Mouse (Mus musculus): ENCODE measurements at regions not wholly inside any gene's neighbourhood (a gene's known extent, or its start where the extent isn't known, plus 50 kb on each side); places are given as distances from the start of the nearest gene placed in this dataset.

- ATAC-seq (ENCODE audit: low FRiP score, low read depth) (no peak), DNase-seq (ENCODE audit: low spot score) (no peak)
- no peaks in the 10 kb centered on the region for H3K27me3 ChIP-seq (ENCODE audit: control insufficient read depth, insufficient read depth, low read length)
- no peak overlapping the region for H3K4me3 ChIP-seq (replicated peaks; ENCODE audit: low read length)
- 93% methylated on average over 1 of the region's 1 CpGs for WGBS
- H3K36me3 ChIP-seq (ENCODE audit: control insufficient read depth, insufficient read depth, low read length), result no peaks in the 10 kb centered on the region
- H3K9me3 ChIP-seq (ENCODE audit: control insufficient read depth, low read length), result no peaks in the 10 kb centered on the region
- H3K4me1 ChIP-seq (ENCODE audit: control insufficient read depth, insufficient read depth, low read length), result no peaks in the 10 kb centered on the region; the same call in 1 of the 2 replicates
- TF ChIP-seq POLR2A (IDR thresholded peaks at IDR 0.05; ENCODE audit: borderline replicate concordance, extremely low read depth, insufficient read depth, insufficient read length), result no peak
- no peak overlapping the region for H3K4me2 ChIP-seq (replicated peaks; ENCODE audit: low read depth, low read length, severe bottlenecking)
- H3K27ac ChIP-seq (replicated peaks; ENCODE audit: low read depth, low read length), result no peak overlapping the region
- H3K9ac ChIP-seq (ENCODE audit: low read depth, low read length, severe bottlenecking), result no peak overlapping the region
These were observed 268.6 kb upstream of the Ccdc54 start for GRCm38 (mm10) chr16:50859513-50859912.

GRCm38 (mm10) chr16:50852081-50852480, 261.1 kb upstream of the Ccdc54 start:
- no peak overlapping the region for H3K27ac ChIP-seq (replicated peaks; ENCODE audit: low read depth, low read length)
- no peaks in the 10 kb centered on the region for H3K9me3 ChIP-seq (ENCODE audit: control insufficient read depth, low read length)
- H3K9ac ChIP-seq (ENCODE audit: low read depth, low read length, severe bottlenecking), result no peak overlapping the region
- no peaks in the 10 kb centered on the region; the same call in 1 of the 2 replicates for H3K4me1 ChIP-seq (ENCODE audit: control insufficient read depth, insufficient read depth, low read length)
- H3K4me3 ChIP-seq (replicated peaks; ENCODE audit: low read length), result no peak overlapping the region
- H3K27me3 ChIP-seq (ENCODE audit: control insufficient read depth, insufficient read depth, low read length), result no peaks in the 10 kb centered on the region
- no peak overlapping the region for H3K4me2 ChIP-seq (replicated peaks; ENCODE audit: low read depth, low read length, severe bottlenecking)
- TF ChIP-seq POLR2A (IDR thresholded peaks at IDR 0.05; ENCODE audit: borderline replicate concordance, extremely low read depth, insufficient read depth, insufficient read length), result no peak
- no peak for ATAC-seq (ENCODE audit: low FRiP score, low read depth)
- DNase-seq (ENCODE audit: low spot score), result no peak
- 50% methylated on average over 5 of the region's 5 CpGs for WGBS
- no peaks in the 10 kb centered on the region for H3K36me3 ChIP-seq (ENCODE audit: control insufficient read depth, insufficient read depth, low read length)

GRCm38 (mm10) chr16:50847693-50848092, 256.7 kb upstream of the Ccdc54 start:
- Histone ChIP-seq H3K36me3 (ENCODE audit: control insufficient read depth, insufficient read depth, low read length) (no peaks in the 10 kb centered on the region), H3K27ac (replicated peaks; ENCODE audit: low read depth, low read length) (no peak overlapping the region), H3K4me2 (replicated peaks; ENCODE audit: low read depth, low read length, severe bottlenecking) (no peak overlapping the region), H3K4me3 (replicated peaks; ENCODE audit: low read length) (no peak overlapping the region), H3K4me1 (ENCODE audit: control insufficient read depth, insufficient read depth, low read length) (0 out of 2 replicates have a peak, but pooled peaks cover 3% of the 10 kb centered on the region), H3K9ac (ENCODE audit: low read depth, low read length, severe bottlenecking) (no peak overlapping the region), H3K9me3 (ENCODE audit: control insufficient read depth, low read length) (no peaks in the 10 kb centered on the region), H3K27me3 (ENCODE audit: control insufficient read depth, insufficient read depth, low read length) (no peaks in the 10 kb centered on the region)
- no peak for ATAC-seq (ENCODE audit: low FRiP score, low read depth)
- WGBS, result 43% methylated on average over 2 of the region's 2 CpGs
- TF ChIP-seq POLR2A (IDR thresholded peaks at IDR 0.05; ENCODE audit: borderline replicate concordance, extremely low read depth, insufficient read depth, insufficient read length), result no peak
- no peak for DNase-seq (ENCODE audit: low spot score)

GRCm38 (mm10) chr16:50846505-50846904, 255.6 kb upstream of the Ccdc54 start:
- WGBS, result 14% methylated on average over 4 of the region's 4 CpGs
- DNase-seq (ENCODE audit: low spot score), result peak; percentile 71
- no peak overlapping the region for H3K9ac ChIP-seq (ENCODE audit: low read depth, low read length, severe bottlenecking)
- no peak overlapping the region for H3K4me2 ChIP-seq (replicated peaks; ENCODE audit: low read depth, low read length, severe bottlenecking)
- no peak overlapping the region for H3K27ac ChIP-seq (replicated peaks; ENCODE audit: low read depth, low read length)
- H3K27me3 ChIP-seq (ENCODE audit: control insufficient read depth, insufficient read depth, low read length), result no peaks in the 10 kb centered on the region
- no peaks in the 10 kb centered on the region for H3K9me3 ChIP-seq (ENCODE audit: control insufficient read depth, low read length)
- 0 out of 2 replicates have a peak, but pooled peaks cover 3% of the 10 kb centered on the region for H3K4me1 ChIP-seq (ENCODE audit: control insufficient read depth, insufficient read depth, low read length)
- H3K4me3 ChIP-seq (replicated peaks; ENCODE audit: low read length), result no peak overlapping the region
- no peak for TF ChIP-seq POLR2A (IDR thresholded peaks at IDR 0.05; ENCODE audit: borderline replicate concordance, extremely low read depth, insufficient read depth, insufficient read length)
- no peaks in the 10 kb centered on the region for H3K36me3 ChIP-seq (ENCODE audit: control insufficient read depth, insufficient read depth, low read length)
- ATAC-seq (ENCODE audit: low FRiP score, low read depth), result peak; percentile 83

GRCm38 (mm10) chr16:50841677-50842580, 251.0 kb upstream of the Ccdc54 start:
- no peak for TF ChIP-seq POLR2A (IDR thresholded peaks at IDR 0.05; ENCODE audit: borderline replicate concordance, extremely low read depth, insufficient read depth, insufficient read length)
- Histone ChIP-seq H3K27ac (replicated peaks; ENCODE audit: low read depth, low read length) (no peak overlapping the region), H3K9me3 (ENCODE audit: control insufficient read depth, low read length) (no peaks in the 10 kb centered on the region), H3K4me2 (replicated peaks; ENCODE audit: low read depth, low read length, severe bottlenecking) (no peak overlapping the region), H3K4me1 (ENCODE audit: control insufficient read depth, insufficient read depth, low read length) (peaks cover 7% of the 10 kb centered on the region; the same call in 1 of the 2 replicates), H3K4me3 (replicated peaks; ENCODE audit: low read length) (no peak overlapping the region), H3K27me3 (ENCODE audit: control insufficient read depth, insufficient read depth, low read length) (no peaks in the 10 kb centered on the region), H3K9ac (ENCODE audit: low read depth, low read length, severe bottlenecking) (no peak overlapping the region), H3K36me3 (ENCODE audit: control insufficient read depth, insufficient read depth, low read length) (no peaks in the 10 kb centered on the region)
- DNase-seq (ENCODE audit: low spot score), result peak; percentile 87
- whole genome bisulfite sequencing, result 38% methylated on average over 15 of the region's 15 CpGs
- peak; percentile 67 for ATAC-seq (ENCODE audit: low FRiP score, low read depth)
